Mouse (Mus musculus) small intestine, adult 2 months (tissue): ENCODE measurements around the gene Phf23. TPM values are rescaled to one million over a fixed set of nuclear protein-coding genes. Genes with fewer than 3 reads are reported as not detected.

ENCODE experiments used
- H3K27ac ChIP-seq: fragments of 200-500 bp; 2 replicates; pipeline ENCODE4 v1.5.1; 2012; ENCODE audit warnings: low read depth, low read length, control low read depth, inconsistent platforms; ENCODE audit not compliant: insufficient read depth
- H3K27me3 ChIP-seq: fragments of 200-500 bp; 2 replicates; pipeline ENCODE4 v1.6.1; 2012; ENCODE audit warnings: mild to moderate bottlenecking, moderate library complexity, low read length, inconsistent platforms; ENCODE audit not compliant: control insufficient read depth, insufficient read depth
- H3K36me3 ChIP-seq: fragments of 200-500 bp; 2 replicates; pipeline ENCODE4 v1.6.1; 2012; ENCODE audit warnings: mild to moderate bottlenecking, low read length, control low read depth, inconsistent platforms; ENCODE audit not compliant: control insufficient read depth, insufficient read depth
- H3K4me1 ChIP-seq: fragments of 200-500 bp; 2 replicates; pipeline ENCODE4 v1.6.1; 2012; ENCODE audit warnings: low read length, inconsistent platforms, mixed read lengths; ENCODE audit not compliant: control insufficient read depth, insufficient read depth, insufficient read length
- H3K4me3 ChIP-seq: fragments of 200-500 bp; 2 replicates; pipeline ENCODE4 v1.5.1; 2012; ENCODE audit warnings: low read depth, mild to moderate bottlenecking, control low read depth, inconsistent platforms, low read length, moderate library complexity
- CTCF ChIP-seq: fragments of 200-500 bp; IDR thresholded peaks from 2 replicates; pipeline ENCODE4 v1.5.1; 2012; ENCODE audit warnings: low read depth, mild to moderate bottlenecking, control low read depth, inconsistent platforms, low read length, moderate library complexity, mixed read lengths; ENCODE audit not compliant: insufficient replicate concordance, insufficient read length; ENCODE audit errors: extremely low read depth
- POLR2A ChIP-seq: fragments of 200-500 bp; IDR thresholded peaks from 2 replicates; pipeline ENCODE4 v1.6.1; 2012; ENCODE audit warnings: low read depth, mild to moderate bottlenecking, control low read depth, inconsistent platforms, low read length, moderate library complexity
- whole genome bisulfite sequencing: fragments of 180-500 bp; shearing (Covaris S2); methylation state at CpG from one replicate; pipeline ENCODE4 v1.1.7; 2018; 5-methylcytosine and 5-hydroxymethylcytosine counted together
- polyA plus RNA-seq: library from polyadenylated mRNA; depleted of rRNA; stranded (reverse); fragments of >200 nt; gene quantifications from 2 replicates; pipeline ENCODE4 v1.2.3, GENCODE M21; 2012

The Phf23 gene
- polyA plus RNA-seq, 1 experiment, result 12.4 TPM

- no peak for TF ChIP-seq CTCF
- TF ChIP-seq POLR2A, result no peak
- WGBS, result 53% methylated on average over 7 of the region's 7 CpGs
- Histone ChIP-seq H3K27me3 (no peaks in the 10 kb centered on the region), H3K36me3 (peaks cover 10% of the 10 kb centered on the region; the same call in 1 of the 2 replicates), H3K4me3 (no peak overlapping the region), H3K4me1 (peaks cover 2% of the 10 kb centered on the region; the same call in 1 of the 2 replicates), H3K27ac (no peak overlapping the region)
Measured at GRCm38 (mm10) chr11:70017199-70017767, 21.7 kb downstream of the Phf23 start.

GRCm38 (mm10) chr11:70018131-70018990 lies 22.8 kb downstream of the Phf23 start:
- Histone ChIP-seq H3K36me3 (no peaks in the 10 kb centered on the region), H3K27me3 (peaks cover 2% of the 10 kb centered on the region; the same call in 1 of the 2 replicates), H3K4me1 (peaks cover 2% of the 10 kb centered on the region; the same call in 1 of the 2 replicates), H3K27ac (no peak overlapping the region), H3K4me3 (peak overlapping the region; percentile 48)
- TF ChIP-seq CTCF, result no peak
- no peak for TF ChIP-seq POLR2A
- WGBS, result 9% methylated on average over 23 of the region's 25 CpGs

- no peaks in the 10 kb centered on the region for H3K4me1 ChIP-seq
Measured at GRCm38 (mm10) chr11:70019495-70020021, 24.0 kb downstream of the Phf23 start.

GRCm38 (mm10) chr11:70020022-70020631 lies 24.6 kb downstream of the Phf23 start:
- TF ChIP-seq CTCF, result no peak
- TF ChIP-seq POLR2A, result no peak
- H3K36me3 ChIP-seq, result no peaks in the 10 kb centered on the region
- WGBS, result 44% methylated on average over 8 of the region's 8 CpGs
- H3K27me3 ChIP-seq, result peaks cover 8% of the 10 kb centered on the region; the same call in 1 of the 2 replicates
- no peak overlapping the region for H3K4me3 ChIP-seq
- no peaks in the 10 kb centered on the region for H3K4me1 ChIP-seq
- H3K27ac ChIP-seq, result no peak overlapping the region

More at GRCm38 (mm10) chr11:70019495-70020021, 24.0 kb downstream of the Phf23 start:
- no peak for TF ChIP-seq CTCF
- TF ChIP-seq POLR2A, result no peak
- no peaks in the 10 kb centered on the region for H3K36me3 ChIP-seq
- H3K4me3 ChIP-seq, result no peak overlapping the region
- no peak overlapping the region for H3K27ac ChIP-seq
- WGBS, result 57% methylated on average over 2 of the region's 2 CpGs
- peaks cover 8% of the 10 kb centered on the region; the same call in 1 of the 2 replicates for H3K27me3 ChIP-seq

GRCm38 (mm10) chr11:70020731-70021263 lies 25.2 kb downstream of the Phf23 start:
- peaks cover 10% of the 10 kb centered on the region for H3K27me3 ChIP-seq
- TF ChIP-seq CTCF (peak; percentile 77; the same call in 1 of the 2 replicates), POLR2A (no peak)
- no peaks in the 10 kb centered on the region for H3K4me1 ChIP-seq
- no peaks in the 10 kb centered on the region for H3K36me3 ChIP-seq
- under 1% methylated on average over 8 of the region's 8 CpGs for WGBS
- peak overlapping the region; percentile 78 for H3K4me3 ChIP-seq
- H3K27ac ChIP-seq, result no peak overlapping the region

GRCm38 (mm10) chr11:70021264-70022132 lies 25.9 kb downstream of the Phf23 start:
- no peak for TF ChIP-seq CTCF
- no peak for TF ChIP-seq POLR2A
- peaks cover 15% of the 10 kb centered on the region for H3K27me3 ChIP-seq
- WGBS, result 3% methylated on average over 40 of the region's 40 CpGs
- H3K27ac ChIP-seq, result no peak overlapping the region
- peak overlapping the region; percentile 78 for H3K4me3 ChIP-seq
- H3K36me3 ChIP-seq, result no peaks in the 10 kb centered on the region
- no peaks in the 10 kb centered on the region for H3K4me1 ChIP-seq
